Mouse (Mus musculus) liver, postnatal 0 days (tissue): ENCODE measurements around the gene Cdk6.
A peak's percentile ranks its signal among the peaks of the same experiment; 100 is the strongest.

Experiments
- CTCF ChIP-seq: sonication (generic); IDR thresholded peaks from 2 replicates; pipeline ENCODE4 v1.5.1; 2016; ENCODE audit warnings: antibody characterized with exemption, low read depth
- EP300 ChIP-seq: IDR thresholded peaks from 2 replicates; pipeline ENCODE4 v1.6.1; 2016; ENCODE audit warnings: antibody characterized with exemption, low read depth, mild to moderate bottlenecking

DNA sequence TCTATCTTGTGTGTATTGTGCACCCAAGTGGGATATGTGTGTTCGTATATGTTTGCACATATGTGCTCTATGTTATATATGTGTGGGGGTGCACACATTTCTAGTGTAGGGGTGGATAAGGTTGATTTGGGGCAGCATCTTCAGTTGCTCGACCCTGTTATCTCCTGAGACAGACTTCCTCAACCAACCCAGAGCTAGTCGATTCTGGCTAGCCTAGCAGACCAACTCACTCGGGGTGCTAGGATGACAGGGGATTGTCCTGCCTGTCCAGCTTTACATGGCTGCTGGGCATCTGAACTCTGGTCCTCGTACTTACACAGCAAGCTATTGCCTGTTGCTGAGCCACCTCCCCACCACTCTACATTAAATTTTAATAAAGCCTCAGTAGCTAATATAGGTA is 13.0 kb downstream of the Cdk6 start:
- no peak for TF ChIP-seq CTCF
- peak; percentile 78 for TF ChIP-seq EP300
